Mouse (Mus musculus) thymus, postnatal 4 days (tissue): ENCODE data around the gene Slco4a1.

Source experiments
- DNase-seq: peaks from one replicate; pipeline ENCODE4 v3.0.0; 2021

Slco4a1 gene

GRCm38 (mm10) chr2:180508455-180509115, 52.5 kb downstream of the Slco4a1 start:
- DNase-seq: no peak

DNA sequence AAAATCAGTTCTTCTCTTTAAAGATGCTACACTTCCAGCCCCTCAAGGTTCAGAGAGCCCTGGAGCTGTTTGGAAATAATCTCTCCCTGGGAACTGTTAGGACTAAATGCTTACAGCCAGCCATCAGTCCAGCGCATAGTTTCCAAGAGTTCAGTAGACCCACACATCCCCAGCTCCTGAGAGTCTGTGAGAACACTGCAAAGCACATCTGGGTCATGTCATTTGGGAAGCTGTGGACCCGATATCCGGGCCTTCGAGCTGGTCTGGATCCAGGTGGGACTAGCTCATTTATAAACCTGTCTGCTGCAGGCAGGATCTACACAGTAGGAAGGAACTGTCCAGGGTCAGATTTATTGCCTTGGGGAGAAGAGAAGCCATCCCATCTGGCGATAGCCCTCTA, 54.8 kb downstream of the Slco4a1 start:
- no peak for DNase-seq

- no peak for DNase-seq
These were observed 56.0 kb downstream of the Slco4a1 start for GRCm38 (mm10) chr2:180511875-180512661.

GRCm38 (mm10) chr2:180513019-180513418, 57.0 kb downstream of the Slco4a1 start:
- DNase-seq: no peak

DNA sequence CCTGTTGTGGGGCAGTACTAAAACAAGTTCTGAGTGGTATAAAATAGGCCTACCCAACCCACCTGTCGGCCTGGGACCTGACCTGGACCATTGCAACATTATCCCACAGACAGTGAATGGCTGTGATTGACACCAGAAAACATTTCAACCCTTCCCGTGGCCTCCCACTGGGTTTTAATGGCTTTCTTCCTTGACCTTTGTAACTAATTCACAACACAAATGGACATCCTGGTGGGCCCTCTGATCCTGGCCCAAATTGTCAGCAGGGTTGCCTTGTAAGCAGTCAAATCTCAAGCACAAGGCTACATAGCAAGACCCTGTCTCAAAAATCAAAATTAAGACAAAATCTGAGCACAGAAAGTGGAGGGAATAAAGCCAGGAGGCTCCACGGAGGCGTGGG, 57.8 kb downstream of the Slco4a1 start:
- DNase-seq: no peak

- no peak for DNase-seq
These were observed 65.6 kb downstream of the Slco4a1 start for GRCm38 (mm10) chr2:180521437-180522221.

- DNase-seq: no peak
These were observed 66.8 kb downstream of the Slco4a1 start for GRCm38 (mm10) chr2:180522825-180523224.
